Mouse (Mus musculus) lung, postnatal 14 days (tissue): ENCODE data around the gene Zfp72.

Source experiments
- DNase-seq: peaks from one replicate; pipeline ENCODE4 v3.0.0; 2021

The Zfp72 gene

DNA sequence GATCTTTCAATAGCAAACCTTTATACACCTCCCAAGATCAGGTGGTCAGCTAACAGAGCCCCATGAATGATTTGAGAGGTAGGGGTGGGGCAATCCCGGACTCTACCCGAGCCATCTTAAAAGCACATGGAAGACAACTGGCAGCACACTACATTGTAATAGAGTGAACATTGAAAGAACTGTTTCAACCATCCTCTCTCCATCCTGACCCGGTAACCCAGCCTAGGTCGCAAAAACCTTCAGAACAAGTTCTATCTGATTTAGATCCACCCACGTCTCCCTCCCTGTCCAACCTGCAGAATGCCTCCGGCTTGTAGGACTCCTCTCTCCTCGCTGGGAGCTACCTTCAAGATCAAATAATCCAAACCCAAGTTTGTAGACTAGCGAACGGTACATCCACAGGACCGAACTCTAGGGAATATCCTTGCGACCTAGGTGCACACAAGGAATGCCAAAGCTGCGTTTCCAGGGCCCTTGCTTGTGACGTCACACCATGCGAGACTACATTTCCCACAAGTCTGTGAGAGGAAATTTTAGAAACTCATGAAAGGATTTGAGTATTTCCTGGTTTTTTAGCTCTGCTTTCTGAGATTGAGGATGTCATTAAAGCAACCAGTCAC is at the start of gene Zfp72:
TSS of gene Zfp72 (minus strand) at position 466 of the 620 bp plus-strand sequence.
- peak; percentile 77 for DNase-seq

DNA sequence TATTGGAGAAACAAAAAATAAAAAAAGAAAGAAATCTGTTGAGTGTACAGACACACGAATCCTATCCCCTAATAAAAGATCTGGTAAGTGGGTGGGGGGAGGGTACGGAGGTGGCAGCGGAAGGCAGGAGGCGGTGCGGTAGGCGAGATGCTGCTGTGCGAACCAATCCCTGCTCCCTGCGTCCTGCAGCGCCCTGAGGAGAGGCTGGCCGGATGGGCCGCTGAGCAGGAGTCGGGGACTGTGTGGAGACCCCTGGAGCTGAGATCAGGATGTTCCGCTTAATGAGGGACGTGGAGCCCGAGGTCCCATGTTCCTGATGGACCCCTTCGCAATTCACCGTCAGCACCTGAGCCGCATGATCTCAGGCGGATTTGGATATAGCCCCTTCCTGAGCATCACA is 49.3 kb upstream of the Zfp72 start:
- DNase-seq, result no peak

DNA sequence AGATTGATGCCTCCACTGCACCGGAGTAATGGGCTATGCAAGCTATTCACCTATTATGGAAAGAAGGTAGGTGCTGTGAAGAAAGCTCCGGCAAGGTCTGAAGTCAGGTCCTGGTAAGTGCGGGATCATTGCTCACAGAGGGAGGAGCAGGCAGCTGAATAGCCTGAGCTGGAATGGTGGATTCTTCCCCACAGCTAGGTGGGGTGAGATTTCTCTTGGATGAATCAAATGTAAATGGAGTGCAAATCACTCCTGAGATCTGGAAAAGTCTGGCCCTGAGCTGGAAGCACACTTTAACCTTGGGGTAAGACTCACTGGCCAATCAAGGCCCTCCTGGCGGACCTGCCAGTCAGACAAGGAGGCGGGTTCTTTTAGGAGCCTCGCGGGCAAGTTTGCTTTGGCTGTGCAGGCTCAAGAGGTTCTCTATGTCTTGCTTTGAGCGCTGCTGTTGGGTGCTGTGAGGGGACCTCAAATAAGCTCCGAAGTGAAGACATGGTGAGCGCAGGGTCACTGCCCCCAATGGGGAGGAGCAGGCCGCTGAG is 8.7 kb upstream of the Zfp72 start, which contains the start of gene Ftl1-ps1:
TSS of gene Ftl1-ps1 (plus strand) at position 397 of the 542 bp plus-strand sequence.
- no peak for DNase-seq

DNA sequence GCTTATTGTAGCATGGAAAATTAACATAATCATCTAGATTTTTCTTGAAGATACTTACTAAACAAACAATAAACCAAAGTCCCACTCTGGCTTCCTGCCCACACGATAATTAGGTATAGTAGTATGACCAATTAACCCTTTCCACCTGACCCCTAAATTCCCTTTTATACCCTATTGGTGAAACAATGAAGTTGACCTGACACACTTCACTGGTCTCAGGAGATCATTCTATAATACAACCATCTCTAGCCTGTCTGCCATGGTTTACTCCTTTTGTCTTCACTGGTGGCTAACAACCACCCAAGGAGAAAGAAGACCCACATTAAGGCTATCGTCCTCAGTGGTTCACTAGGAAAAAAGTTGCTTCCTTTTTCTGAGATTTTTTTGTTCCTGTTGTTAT is 520 bp upstream of the Zfp72 start:
- DNase-seq, result no peak

DNA sequence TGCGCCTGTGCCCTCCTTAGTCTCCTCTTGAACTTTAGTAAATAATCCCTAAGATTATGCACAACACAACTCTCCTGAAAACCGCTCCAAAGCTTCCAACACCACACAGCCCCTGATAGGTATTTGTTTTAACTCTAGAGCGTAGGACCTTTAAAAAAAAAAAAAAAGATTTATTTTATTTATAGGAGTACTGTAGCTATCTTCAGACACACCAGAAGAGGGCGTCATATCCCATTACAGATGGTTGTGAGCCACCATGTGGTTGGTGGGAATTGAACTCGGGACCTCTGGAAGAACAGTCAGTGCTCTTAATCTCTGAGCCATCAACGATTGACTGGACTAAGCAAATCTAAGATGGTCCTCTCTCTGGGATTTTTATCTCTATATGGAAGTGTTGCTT is 906 bp downstream of the Zfp72 start:
- DNase-seq, result no peak

DNA sequence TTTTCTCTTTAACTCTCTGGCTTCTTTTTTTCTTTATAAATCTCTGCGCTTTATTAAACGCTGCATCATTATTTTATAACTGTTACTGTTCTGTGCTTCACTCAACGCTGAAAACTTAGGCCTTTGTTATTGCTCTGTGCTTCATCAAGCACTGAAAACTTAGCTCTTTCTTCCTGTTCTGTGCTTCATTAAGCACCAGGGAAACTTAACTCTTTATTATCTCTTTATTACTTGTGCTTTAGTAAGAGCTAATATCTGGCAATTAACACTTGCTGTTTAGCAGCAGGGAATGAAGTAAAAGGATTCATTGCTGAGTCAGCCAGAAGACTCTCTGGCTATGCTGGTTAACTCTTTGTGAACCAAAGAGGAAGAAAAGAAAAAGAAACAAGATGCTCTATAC is 8.3 kb downstream of the Zfp72 start:
- no peak for DNase-seq

DNA sequence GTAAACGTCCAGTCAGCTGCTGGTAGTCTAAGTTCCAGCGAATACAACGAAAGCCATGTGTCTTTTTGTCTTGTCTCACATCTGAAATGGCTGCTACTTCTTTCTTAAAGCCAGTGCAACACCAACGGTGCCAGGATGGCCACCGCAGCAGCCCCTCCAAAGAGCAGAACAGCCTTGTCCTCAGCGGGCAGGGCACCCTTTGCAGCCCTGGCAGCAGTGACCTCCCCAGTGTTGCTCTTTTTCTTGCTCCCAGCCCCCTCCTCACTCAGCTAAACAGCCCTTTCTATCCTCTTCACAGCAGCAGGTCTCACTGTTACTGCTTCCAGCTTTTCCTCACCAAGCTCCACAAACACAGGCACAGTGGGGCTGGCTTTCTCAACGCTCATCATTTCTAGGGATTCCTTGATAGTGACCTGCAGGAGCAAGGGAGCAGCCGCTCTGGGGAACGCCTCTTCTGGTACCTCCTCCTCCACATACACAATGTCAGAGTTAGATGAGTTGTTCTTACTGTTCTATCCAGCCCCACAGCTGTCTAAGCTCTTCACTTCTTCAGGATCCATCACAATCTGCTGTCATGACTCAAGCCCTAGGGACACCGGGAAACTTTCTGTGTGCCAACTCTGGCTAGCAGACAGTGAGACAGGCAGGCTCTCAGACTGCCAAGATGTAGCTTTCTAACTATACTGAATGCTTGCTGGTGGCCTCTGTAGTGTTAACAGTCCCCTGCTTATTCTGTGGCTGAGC is 8.9 kb downstream of the Zfp72 start:
- DNase-seq, result no peak

DNA sequence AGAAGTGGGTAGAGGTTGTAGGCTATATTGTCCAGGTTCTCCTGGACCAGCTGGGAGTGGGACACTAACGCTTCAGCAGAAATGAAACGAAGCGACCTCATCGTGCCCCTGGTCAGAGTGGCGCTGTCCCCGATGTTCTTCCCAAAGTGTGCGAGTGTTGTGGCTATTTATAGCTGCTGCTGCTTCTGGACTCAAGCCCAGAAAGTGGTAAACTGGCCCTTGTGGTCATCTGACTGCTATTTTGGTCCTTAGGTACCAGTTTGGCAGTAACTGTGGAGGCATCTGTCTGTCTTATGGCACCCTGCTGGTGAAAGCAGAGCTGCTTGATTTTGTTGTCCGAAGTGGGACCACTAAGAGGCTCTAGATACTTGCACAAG is 26.8 kb downstream of the Zfp72 start, which contains the start of gene Lrrc14b:
TSS of gene Lrrc14b (minus strand) at position 147 of the 377 bp plus-strand sequence.
- peak; percentile 9 for DNase-seq

DNA sequence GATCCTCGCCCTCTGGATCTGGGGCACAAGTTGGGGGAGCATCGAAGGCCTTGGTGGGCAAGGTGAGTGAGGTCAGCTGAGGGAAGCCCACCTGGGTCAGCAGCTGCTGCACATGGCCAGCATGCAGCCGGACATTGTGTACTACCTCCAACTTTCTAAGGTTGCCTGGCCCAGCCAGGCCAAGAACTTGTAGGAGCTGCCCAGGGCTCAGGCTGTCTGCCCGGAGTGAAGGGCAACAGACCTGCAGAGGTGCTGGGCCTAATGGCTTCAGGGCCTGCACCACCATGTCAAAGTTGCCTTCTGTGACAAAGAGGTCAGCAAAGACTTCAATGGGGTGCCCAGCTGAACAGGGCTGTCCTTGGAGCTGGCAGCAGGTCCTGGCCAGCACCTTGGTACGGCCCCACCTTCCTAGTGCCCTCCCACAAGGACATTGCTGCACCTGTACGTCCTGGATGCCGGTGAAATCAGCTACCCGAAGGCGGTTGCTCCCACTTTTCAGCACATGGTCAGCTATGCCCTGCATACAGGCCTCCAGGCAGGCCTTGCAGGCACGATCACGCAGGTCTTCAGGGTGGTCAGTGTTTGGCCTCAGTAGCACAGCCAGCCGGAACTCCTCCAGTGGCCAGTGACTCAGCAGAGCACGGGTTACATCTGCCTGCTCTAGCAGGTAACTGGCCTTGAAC is 27.3 kb downstream of the Zfp72 start:
- DNase-seq, result no peak

DNA sequence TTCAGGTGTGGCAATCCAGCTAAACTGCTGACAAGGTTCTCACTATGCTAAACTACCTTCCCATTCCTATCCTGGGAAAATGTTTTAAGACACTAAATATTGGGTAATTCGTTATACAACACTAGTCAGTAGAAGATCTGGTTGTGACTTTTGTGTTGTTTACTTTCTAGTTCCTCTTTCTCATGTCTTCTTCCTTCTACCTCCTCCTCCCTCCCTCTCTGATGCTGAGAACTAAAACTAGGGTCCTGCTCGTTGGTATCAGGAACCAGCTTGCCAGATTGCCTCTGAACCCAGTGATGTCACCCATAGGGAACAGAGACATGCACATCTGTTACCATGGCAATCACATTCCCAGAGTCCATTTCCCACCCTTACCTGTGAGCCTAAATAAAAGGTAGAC is 28.4 kb downstream of the Zfp72 start:
- DNase-seq, result no peak

DNA sequence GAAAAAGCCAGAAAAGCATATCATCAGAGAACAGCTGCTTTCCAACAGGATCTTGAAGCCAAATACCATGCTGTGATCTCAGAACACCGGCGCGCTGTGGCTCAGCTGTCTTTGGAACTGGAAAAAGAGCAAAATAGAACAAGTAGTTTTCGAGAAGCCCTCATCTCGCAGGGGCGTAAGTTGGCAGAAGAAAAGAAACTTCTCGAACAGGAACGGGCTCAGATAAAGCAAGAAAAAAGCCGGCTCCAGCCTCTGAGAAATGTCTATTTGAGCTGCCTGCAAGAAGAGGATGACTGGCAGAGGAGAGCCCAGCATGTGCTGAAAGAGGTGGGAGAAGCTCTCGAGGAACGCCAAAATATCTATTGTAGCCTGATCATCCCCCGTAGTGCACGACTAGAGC is 34.1 kb downstream of the Zfp72 start:
- DNase-seq, result no peak

DNA sequence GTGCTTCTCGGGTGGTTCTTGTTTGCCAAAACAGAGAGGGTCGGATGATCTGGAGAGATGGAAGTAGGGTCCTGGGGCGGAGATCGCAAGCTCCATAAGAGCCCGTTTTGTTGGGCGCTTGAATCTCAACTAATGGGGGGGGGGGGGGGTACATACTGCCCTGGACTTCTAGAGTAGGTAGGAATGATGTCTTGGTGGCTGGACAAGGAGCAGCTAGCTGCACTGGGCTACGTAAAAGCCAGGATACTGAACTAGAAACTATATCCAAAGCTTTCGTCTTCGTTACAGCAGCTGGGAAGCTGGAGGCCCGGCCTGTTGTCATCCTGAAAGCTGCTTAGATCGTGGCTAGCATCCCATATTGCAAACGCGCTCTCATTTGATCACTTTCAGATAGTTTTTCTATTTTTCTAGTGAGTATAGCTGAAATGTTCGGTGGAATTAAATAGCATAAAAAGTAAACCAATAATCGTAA is 40.2 kb downstream of the Zfp72 start:
- DNase-seq, result no peak

DNA sequence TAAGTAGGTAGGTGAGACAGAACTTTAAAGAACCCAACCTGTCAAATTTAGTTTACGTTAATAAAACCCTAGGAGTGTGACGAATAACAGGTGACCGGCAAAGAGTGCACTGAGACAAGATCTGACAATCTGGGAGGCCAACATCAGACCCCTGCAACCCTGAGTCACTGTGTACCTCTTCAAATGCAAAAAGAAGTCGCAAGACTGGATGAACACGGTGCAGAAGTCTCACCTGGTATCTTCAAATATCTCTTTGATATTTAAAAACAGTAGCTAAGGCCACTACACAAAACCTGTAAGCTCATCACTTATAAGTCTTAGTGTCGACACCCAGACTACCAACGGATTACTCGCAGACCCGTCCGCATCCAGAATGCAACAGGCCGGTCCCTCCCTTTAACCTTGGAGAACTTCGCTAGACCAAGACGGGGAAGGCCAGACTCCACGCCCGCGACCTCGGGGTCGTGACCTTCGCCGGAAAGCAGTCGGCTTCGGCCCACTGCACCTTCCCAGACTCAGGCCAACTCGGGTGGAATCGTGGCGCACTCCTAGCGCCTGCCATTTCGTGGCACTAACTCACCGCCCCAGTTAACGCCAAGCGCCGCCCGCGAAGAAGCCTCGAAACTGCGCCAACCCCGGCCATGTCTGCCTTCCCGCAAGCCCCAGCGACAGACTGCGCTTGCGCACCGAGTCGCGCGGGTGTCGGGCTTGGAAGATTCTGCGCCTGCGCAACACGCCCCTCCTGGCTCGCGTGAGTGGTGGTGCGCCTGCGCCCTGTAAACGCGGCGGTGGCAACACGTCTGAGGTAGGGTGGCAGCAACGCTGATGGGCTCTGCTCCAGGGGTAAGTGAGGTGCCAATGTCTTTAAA is 40.8 kb downstream of the Zfp72 start, which contains the start of the genes Sdha and Ccdc127:
TSS of gene Sdha (minus strand) at position 715 of the 869 bp plus-strand sequence.
TSS of gene Ccdc127 (plus strand) at position 744 of the 869 bp plus-strand sequence.
- peak; percentile 96 for DNase-seq

DNA sequence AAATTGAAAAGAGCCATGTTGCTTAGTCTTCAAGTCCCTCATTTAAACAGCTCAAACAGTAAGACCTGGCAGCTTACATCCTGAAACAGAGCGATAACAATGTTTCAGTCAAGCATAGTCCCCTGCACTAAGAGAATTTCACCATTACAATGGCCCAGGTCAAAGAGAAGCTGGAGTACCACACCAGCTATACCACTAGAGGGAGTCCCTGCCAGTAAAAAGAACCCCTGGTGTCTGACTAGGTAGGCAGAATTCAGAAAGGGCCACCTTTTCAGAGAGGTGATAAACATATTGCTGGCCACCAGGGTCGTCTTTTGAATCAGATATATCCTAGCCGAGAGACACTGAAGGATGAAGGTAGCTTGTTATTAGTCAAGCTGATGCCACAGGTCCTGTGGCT is 49.6 kb downstream of the Zfp72 start:
- peak; percentile 59 for DNase-seq

DNA sequence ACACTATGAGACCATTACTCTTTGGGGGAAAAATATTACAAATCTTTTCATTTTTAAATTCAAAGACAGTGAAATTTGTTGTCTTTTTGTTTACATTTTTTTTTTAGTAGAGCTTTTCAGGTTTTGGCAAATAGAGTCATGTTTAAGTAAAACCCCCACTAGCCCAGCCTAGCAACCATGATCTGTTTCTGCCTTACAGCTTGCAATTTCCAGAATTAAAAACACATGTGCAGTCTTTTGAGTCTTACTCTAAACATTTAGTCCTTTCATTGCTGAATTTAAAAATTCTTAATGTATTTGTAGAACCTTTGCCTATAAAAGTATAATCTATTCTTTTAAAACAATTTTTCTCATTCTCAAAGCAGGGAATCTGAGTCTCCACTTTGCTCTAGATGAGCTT is 61.3 kb downstream of the Zfp72 start:
- no peak for DNase-seq
